Mouse (Mus musculus): Measurements from ENCODE around the gene Col11a2. TPM values are rescaled to one million over a fixed set of nuclear protein-coding genes. Genes with fewer than 3 reads are reported as not detected.

Col11a2 gene
- polyA plus RNA-seq, 1 experiment from 2014 or later: 4.3 TPM

DNA sequence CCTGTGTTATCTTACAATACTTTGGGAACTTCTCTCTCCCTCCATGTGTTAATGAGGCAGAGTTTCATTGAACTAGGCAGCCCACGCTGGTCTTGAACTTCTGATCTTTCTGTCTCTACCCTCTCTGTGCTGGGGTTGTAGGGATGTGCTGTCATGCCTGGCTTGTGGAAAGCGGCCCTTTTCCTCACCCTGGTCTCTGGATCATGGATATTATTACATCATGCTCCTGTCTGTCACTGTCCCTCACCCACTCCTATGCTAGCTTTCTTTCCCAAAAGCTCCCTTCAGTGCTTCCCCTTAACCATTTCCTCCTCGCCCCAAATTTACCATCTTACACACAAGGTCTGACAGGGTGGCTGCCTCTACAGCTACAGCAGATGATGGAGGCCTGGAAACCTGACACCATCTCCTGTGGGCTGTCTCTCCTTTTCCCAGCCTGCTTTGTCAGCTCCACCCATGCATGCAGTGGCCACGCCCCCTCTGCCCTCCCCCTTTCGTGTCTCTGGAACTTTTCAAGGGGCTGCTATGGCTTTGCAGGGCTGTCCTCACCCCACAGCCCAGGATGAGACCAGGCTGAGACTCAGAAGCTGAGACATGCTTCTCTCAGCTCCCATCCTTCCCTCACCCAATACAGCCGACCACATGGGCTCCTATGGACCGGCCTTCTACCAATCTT, 54.1 kb downstream of the Col11a2 start:
- no peaks in the 10 kb centered on the region for H3K36me3 ChIP-seq (ENCODE audit: insufficient read depth)
- no peak for TF ChIP-seq CTCF (IDR thresholded peaks at IDR 0.05; ENCODE audit: low read depth)
- ATAC-seq (ENCODE audit: insufficient read depth) (peak; percentile 90), DNase-seq (peak; percentile 74)
- H3K9ac ChIP-seq: no peak overlapping the region
- no peak overlapping the region for H3K4me3 ChIP-seq (ENCODE audit: low read depth, low read length)
- H3K4me1 ChIP-seq (ENCODE audit: insufficient read depth): no peaks in the 10 kb centered on the region
- H3K4me2 ChIP-seq: no peak overlapping the region; the same call in 1 of the 2 replicates
- H3K27ac ChIP-seq (ENCODE audit: low read depth): no peak overlapping the region
- H3K27me3 ChIP-seq (ENCODE audit: insufficient read depth, low read length): no peaks in the 10 kb centered on the region
- WGBS: 32% methylated on average over 7 of the region's 7 CpGs
- no peaks in the 10 kb centered on the region for H3K9me3 ChIP-seq (ENCODE audit: low read depth, low read length)

DNA sequence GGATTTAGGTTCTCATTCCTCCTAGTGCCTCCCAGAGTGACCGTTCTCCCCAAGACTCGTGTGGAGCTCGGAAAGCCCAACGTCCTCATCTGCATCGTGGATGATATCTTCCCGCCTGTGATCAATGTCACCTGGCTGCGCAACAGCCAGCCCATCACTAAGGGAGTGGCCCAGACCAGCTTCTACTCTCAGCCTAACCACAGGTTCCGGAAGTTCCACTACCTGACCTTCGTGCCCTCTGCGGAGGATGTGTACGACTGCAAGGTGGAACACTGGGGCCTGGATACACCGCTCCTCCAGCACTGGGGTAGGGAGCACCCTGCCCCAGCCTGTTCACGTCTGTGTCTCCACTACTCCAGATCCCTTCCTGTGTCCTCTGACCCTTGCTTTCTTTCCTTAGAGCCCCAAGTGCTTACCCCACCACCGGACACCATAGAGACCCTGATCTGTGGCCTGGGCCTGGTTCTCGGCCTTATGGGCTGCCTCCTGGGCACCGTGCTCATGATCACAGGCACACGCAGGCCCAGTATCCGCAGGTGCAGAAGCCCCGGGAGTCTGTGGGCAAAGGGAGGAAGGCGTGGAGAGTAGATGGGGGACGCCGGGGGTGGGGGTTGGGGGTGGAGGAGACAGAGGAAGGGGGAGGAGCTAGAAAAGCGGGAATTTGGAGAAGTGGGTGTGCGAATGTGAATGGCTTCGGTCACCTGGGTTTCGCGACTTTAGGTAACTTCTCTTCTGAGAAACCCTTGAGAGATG, 55.2 kb downstream of the Col11a2 start:
- no peak for DNase-seq
- WGBS: 82% methylated on average over 27 of the region's 27 CpGs

GRCm38 (mm10) chr17:34096497-34097010, 57.3 kb downstream of the Col11a2 start:
- DNase-seq (no peak), ATAC-seq (ENCODE audit: insufficient read depth) (no peak)
- Histone ChIP-seq H3K4me3 (ENCODE audit: low read depth, low read length) (no peak overlapping the region), H3K27ac (ENCODE audit: low read depth) (no peak overlapping the region), H3K27me3 (ENCODE audit: insufficient read depth, low read length) (no peaks in the 10 kb centered on the region), H3K36me3 (ENCODE audit: insufficient read depth) (no peaks in the 10 kb centered on the region), H3K9me3 (ENCODE audit: low read depth, low read length) (no peaks in the 10 kb centered on the region), H3K9ac (no peak overlapping the region), H3K4me1 (ENCODE audit: insufficient read depth) (no peaks in the 10 kb centered on the region), H3K4me2 (no peak overlapping the region)
- WGBS: 65% methylated on average over 3 of the region's 3 CpGs
- TF ChIP-seq CTCF (IDR thresholded peaks at IDR 0.05; ENCODE audit: low read depth): no peak

More for the DNA sequence above, 55.2 kb downstream of the Col11a2 start:
- no peak overlapping the region for H3K9ac ChIP-seq
- H3K9me3 ChIP-seq (ENCODE audit: low read depth, low read length): no peaks in the 10 kb centered on the region
- no peaks in the 10 kb centered on the region for H3K36me3 ChIP-seq (ENCODE audit: insufficient read depth)
- ATAC-seq (ENCODE audit: insufficient read depth): no peak
- H3K27me3 ChIP-seq (ENCODE audit: insufficient read depth, low read length): no peaks in the 10 kb centered on the region
- TF ChIP-seq CTCF (IDR thresholded peaks at IDR 0.05; ENCODE audit: low read depth): no peak
- no peak overlapping the region for H3K4me2 ChIP-seq
- no peak overlapping the region for H3K27ac ChIP-seq (ENCODE audit: low read depth)
- no peaks in the 10 kb centered on the region for H3K4me1 ChIP-seq (ENCODE audit: insufficient read depth)
- no peak overlapping the region for H3K4me3 ChIP-seq (ENCODE audit: low read depth, low read length)

DNA sequence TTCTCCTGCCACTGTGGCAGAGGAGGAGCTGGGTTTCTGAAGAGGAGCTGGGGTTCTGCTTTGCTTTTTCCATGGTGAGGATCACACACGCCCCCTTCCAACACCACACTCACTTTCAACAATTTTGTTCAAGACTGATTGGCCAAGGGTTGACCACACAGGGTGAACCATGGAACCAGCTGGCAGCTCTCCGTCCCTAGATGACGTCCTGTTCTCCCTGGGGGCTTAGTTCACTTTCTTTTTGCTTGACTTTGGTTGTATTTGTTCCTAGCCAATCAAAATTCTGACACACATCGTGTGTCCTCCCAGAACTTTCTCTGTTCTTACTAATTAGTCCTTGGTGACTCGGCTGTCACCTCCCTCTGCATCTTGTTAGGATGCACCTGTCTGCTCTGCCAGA, 58.0 kb downstream of the Col11a2 start:
- no peaks in the 10 kb centered on the region for H3K27me3 ChIP-seq (ENCODE audit: insufficient read depth, low read length)
- H3K4me3 ChIP-seq (ENCODE audit: low read depth, low read length): no peak overlapping the region
- H3K9me3 ChIP-seq (ENCODE audit: low read depth, low read length): no peaks in the 10 kb centered on the region
- ATAC-seq (ENCODE audit: insufficient read depth) (no peak), DNase-seq (no peak)
- no peak overlapping the region for H3K9ac ChIP-seq
- no peaks in the 10 kb centered on the region for H3K36me3 ChIP-seq (ENCODE audit: insufficient read depth)
- no peak for TF ChIP-seq CTCF (IDR thresholded peaks at IDR 0.05; ENCODE audit: low read depth)
- H3K4me2 ChIP-seq: no peak overlapping the region
- 61% methylated on average over 5 of the region's 5 CpGs for WGBS
- H3K27ac ChIP-seq (ENCODE audit: low read depth): no peak overlapping the region
- H3K4me1 ChIP-seq (ENCODE audit: insufficient read depth): no peaks in the 10 kb centered on the region

DNA sequence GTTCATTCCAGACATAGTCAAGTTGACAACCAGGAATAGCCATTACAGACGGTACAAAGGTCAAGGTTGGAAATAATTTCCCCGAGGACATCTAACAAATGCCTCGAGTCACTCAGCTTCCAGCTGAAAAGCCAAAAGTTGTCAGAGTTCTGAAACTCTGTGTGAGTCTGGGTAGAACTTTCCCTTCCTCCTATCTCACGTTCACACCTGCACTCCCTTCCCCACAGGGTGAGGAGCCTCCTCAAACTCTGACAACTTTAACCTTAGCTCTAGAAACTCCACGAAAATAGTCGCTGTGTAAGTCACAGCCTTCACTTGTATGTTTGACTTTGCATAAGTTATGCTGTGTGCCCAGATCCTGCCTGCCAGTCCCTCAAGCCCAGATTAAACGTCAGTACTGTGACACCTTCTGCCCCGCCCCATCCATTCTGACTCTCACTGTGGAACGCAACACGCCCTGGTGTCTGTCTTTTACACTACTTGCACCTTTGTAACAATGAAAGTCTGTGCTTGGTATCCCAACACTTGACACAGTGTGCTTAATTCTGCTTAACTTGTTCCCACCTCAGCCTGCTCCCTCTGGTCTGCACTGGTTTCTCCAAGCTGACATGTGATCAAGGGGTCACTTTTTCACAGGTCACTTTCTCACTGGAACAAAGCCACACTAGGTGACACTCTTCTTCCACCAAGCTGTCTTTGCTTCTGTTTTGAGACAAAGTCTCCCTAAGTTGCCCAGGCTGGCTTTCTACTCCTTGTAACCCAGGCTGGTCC, 59.7 kb downstream of the Col11a2 start:
- WGBS: 33% methylated on average over 10 of the region's 10 CpGs
- ATAC-seq (ENCODE audit: insufficient read depth): no peak

DNA sequence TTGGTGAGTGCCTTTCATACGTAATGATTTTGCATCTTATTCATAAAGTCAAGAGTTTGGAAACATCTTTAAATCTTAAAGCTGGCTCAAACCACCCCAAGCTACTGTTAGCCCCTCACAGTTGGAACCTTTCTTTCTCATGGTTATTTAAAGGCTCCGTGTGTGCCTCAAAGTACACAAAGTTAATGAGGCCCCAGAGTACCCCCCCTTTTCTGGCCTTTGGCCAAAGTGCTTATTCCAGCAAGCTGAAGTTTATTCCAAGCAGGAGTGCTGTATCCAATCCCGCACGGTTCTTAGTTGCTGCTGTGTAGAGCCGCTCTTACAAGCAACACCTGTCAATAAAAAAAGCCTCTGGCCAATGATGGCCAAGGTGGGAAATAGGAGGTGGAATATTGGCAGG, 60.3 kb downstream of the Col11a2 start:
- no peak for ATAC-seq (ENCODE audit: insufficient read depth)
- Histone ChIP-seq H3K9ac (no peak overlapping the region), H3K4me1 (ENCODE audit: insufficient read depth) (no peaks in the 10 kb centered on the region), H3K4me3 (ENCODE audit: low read depth, low read length) (no peak overlapping the region), H3K4me2 (no peak overlapping the region), H3K9me3 (ENCODE audit: low read depth, low read length) (no peaks in the 10 kb centered on the region), H3K27ac (ENCODE audit: low read depth) (no peak overlapping the region), H3K36me3 (ENCODE audit: insufficient read depth) (no peaks in the 10 kb centered on the region), H3K27me3 (ENCODE audit: insufficient read depth, low read length) (no peaks in the 10 kb centered on the region)
- 41% methylated on average over 5 of the region's 5 CpGs for WGBS
- peak; percentile 63 for DNase-seq
- no peak for TF ChIP-seq CTCF (IDR thresholded peaks at IDR 0.05; ENCODE audit: low read depth)

More for the DNA sequence above, 59.7 kb downstream of the Col11a2 start:
- H3K4me2 ChIP-seq: no peak overlapping the region
- no peak overlapping the region for H3K27ac ChIP-seq (ENCODE audit: low read depth)
- H3K9me3 ChIP-seq (ENCODE audit: low read depth, low read length): no peaks in the 10 kb centered on the region
- H3K9ac ChIP-seq: no peak overlapping the region
- H3K4me1 ChIP-seq (ENCODE audit: insufficient read depth): no peaks in the 10 kb centered on the region
- no peak for TF ChIP-seq CTCF (IDR thresholded peaks at IDR 0.05; ENCODE audit: low read depth)
- no peaks in the 10 kb centered on the region for H3K36me3 ChIP-seq (ENCODE audit: insufficient read depth)
- H3K27me3 ChIP-seq (ENCODE audit: insufficient read depth, low read length): no peaks in the 10 kb centered on the region
- no peak overlapping the region for H3K4me3 ChIP-seq (ENCODE audit: low read depth, low read length)
- DNase-seq: no peak

Measured in lung, embryonic 14.5 days (tissue).